Mouse (Mus musculus) layer of hippocampus, adult 9-11 months (tissue): ENCODE measurements around the gene Alkbh4.
"Not testable (repeated sequence)": the region's sequence is repeated elsewhere in the genome, so short reads cannot be mapped to it uniquely, and the experiment has no call there.

Experiments used
- DNase-seq: peaks from one replicate; pipeline ENCODE4 v3.0.0; 2022

The Alkbh4 gene

GRCm38 (mm10) chr5:136135571-136136291 lies at the start of gene Alkbh4, which contains the start of gene Lrwd1:
Gene Alkbh4, plus strand, starts transcription at chr5:136136146.
Gene Lrwd1, minus strand, starts transcription at chr5:136136074.
- peak; percentile 96 for DNase-seq

DNA sequence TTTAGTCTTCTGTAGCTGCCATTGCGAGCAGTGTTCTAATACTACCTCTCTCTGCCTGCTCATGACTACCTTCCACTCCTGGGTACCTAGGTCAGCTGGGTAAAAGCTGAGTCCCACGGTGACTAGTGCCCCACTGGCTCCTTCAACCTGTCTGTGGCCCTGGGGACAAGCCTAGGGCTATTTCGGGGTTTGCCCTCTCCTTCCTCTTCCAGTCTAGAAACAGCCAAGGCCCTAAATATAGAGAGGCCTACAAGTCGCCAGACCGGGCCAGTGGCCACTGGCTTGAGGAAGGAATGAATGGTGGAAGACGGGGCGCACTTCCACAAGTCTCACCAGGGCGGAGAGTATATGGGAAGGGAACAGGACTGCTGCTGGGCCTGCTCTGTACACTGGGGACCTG lies 49.7 kb upstream of the Alkbh4 start:
- peak; percentile 47 for DNase-seq

DNA sequence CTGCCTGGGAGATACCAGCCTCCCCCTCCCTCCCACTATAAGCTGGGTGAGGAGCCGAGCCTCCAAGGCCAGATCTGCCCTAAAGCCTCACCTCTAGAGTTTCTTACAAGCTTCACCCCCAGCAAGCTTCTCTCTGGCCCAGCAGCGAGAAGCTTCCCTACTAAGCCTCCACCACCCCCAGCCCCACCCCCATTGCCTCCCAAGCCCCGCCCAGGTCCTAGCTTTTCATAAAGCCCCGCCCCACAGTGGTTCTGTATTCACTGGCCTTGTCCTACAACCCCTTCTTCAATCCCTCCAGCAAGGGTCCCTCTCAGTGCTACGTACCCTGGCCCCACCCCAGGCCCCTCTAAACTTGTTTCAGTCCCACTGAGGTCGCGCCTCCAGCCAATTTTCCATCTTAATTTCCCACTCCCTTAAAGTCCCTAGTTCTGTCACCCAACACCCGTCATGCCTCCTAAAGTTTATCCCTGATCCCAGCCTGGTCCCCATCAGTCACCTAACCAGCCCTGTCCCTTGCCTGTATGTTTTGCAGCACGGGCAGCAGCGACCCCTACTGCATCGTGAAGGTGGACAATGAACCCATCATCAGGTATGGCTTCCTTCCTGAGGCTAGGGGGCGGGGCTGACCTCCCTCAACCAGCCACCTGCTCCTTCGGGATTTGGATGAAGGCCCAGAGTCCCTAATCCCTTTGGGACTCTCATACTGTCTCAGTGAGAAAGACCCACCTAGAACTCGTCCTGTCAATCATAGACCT lies 46.9 kb upstream of the Alkbh4 start:
- DNase-seq: no peak

DNA sequence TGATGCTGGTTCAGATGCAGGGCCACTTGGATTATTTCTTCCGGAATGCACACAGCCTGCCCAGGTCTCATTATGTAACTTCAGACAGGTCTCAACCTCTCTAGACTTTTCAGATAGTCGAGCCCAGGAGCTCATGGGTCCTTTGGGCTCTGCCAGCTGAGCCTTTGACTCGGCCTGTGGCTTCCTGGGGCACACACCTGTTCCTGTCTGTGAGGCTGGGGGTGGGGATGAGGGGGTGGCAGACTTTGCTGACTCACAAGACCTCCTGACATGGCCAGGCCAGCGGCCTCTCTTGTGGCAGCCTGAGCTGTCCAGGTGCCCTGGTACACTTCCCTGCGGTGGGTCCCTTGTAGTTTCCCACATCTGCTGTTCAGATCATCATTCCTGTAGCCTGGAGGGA lies 44.0 kb upstream of the Alkbh4 start:
- DNase-seq: no peak

DNA sequence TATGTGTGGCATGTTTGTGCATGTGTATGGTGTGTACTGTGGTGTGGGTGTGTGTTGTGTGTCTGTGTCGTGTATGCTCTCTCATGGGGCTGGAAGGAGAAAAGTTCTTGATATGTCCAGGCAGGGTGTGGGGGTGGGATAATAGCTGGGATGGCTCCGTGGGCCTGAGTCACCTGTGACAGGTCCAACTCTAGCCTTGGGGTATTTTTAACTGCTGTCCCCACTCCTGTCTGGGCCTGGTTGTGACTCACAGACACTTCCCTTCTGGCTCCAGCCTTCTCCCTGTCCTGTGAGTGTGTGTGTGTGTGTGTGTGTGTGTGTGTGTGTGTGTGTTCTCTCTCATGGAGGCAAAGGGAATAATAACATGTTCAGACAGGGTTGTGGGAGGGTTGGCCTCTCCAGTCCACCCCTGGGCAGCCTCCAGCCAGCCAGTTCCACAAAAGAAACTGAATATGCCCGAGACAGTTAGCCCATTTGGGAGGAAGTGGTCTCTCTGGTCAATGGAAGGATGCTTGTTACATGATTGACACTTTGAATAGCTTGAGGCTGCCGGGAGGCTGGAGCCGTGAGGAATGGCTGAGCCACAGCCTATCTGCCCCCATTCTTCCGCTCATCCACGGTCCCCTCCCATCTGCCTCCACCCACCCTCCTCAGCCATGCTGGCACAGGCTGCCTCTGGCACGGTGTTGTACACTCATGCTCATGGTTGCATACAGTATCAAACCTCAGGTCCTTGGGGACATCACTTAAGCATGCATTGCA lies 41.5 kb upstream of the Alkbh4 start:
- DNase-seq: no peak

- no peak for DNase-seq
Measured at GRCm38 (mm10) chr5:136095089-136095488, 40.9 kb upstream of the Alkbh4 start.

DNA sequence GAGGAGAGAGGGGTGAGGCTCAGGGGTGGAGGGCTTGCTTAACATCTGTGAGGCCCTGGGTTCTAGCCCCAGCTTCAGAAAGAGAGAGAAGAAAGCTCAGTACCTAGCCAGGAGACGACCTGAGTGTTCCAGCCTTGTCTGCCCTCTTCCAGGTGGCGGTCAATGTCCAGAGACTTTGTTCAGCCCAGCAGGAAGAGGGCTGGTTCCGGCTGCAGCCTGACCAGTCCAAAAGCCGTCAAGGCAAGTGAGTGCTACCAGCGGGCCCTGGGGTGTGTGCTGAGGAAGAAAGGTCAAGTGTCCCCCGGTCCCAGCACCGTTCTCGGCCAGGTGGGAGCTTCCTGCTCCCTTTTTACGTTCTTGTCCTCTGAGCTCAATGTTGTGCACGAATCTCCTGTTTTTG lies 37.4 kb upstream of the Alkbh4 start:
- no peak for DNase-seq

- DNase-seq: peak; percentile 59
Measured at GRCm38 (mm10) chr5:136102099-136102820, 33.7 kb upstream of the Alkbh4 start.

DNA sequence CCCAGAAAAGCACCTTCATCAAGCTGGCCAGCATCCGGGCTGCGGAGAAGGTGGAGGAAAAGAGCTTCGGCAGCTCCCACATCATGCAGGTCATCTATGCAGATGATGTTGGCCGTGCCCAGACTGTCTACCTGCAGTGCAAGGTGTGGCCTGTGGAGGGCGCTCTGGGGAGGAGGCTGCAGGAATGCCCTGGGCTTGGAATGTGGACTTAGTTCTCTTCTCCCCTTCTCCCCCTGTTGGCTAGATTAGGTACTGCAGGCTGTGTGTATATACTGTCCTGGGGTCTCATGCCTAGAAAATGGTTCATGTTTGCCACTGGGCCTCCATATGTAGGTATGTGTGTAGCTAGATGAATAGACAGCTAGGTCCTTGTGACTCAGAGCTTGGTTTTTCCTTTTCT lies 31.4 kb upstream of the Alkbh4 start:
- no peak for DNase-seq

GRCm38 (mm10) chr5:136108486-136108885 lies 27.5 kb upstream of the Alkbh4 start:
- no peak for DNase-seq

DNA sequence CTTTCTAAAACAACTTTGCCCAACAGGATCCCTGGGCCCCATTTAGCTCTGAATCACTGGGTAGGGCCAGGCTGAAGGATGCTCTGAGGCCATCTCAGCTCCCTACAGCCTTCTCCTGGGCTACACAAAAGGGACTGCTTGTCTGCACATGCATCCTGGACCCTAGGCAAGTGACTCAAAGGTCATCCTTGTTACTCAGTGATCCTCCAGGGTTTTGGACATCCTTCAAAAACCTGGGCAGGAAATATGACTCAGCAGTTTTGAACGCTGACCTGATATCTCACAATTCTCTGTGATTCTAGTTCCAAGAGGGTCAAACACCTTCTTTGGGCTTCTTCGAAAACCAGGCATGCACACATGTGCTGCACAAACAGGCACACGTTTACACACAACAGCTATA lies 26.9 kb upstream of the Alkbh4 start:
- DNase-seq: no peak

- not testable (repeated sequence) for DNase-seq
Measured at GRCm38 (mm10) chr5:136113546-136113945, 22.4 kb upstream of the Alkbh4 start.

DNA sequence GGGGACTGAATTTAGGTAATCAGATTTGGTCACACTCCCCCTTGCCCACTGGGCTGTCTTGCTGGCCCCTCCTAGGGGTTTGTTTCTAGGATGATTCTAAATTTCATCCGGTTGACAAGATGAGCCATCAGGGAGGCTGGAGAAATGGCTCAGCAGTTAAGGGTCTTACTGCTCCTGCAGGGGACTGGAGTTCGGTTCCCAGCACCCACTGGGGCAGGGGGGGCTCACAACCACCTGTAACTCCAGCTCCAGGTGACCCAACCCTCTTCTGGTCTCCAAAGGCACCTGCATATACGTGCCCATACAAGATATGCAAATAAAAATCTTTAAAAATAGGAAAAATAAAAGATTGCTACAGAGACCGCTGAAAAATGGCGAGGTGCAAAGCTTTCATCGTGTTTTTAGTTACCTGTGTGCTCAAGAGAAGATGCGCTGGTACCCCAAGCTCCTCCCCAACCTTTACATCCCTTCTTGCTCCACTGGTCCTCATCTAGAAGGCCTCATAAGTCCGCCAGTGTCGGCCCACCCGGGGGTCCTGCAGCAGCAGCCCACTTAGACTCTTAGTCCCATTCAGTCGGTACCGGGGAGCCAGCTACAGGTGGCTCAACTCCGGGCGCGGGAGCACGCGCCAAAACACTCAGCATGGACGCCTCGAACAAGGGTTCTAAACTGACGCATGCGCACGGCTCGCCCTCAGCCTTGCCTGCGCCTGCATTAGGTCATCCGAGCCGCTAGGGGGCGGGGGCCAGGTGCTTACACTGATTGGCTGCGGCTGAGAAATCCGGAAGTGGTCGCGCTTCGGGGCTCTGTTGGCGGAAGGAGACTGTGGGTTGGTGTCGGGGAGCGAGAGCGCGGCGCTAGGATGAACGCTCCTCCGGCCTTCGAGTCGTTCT lies 19.8 kb upstream of the Alkbh4 start, which contains the start of gene Polr2j:
Gene Polr2j (plus strand): TSS at position 741 of the 893 bp plus-strand sequence.
- DNase-seq: peak; percentile 95

GRCm38 (mm10) chr5:136116784-136117112 lies 19.2 kb upstream of the Alkbh4 start:
- DNase-seq: no peak

DNA sequence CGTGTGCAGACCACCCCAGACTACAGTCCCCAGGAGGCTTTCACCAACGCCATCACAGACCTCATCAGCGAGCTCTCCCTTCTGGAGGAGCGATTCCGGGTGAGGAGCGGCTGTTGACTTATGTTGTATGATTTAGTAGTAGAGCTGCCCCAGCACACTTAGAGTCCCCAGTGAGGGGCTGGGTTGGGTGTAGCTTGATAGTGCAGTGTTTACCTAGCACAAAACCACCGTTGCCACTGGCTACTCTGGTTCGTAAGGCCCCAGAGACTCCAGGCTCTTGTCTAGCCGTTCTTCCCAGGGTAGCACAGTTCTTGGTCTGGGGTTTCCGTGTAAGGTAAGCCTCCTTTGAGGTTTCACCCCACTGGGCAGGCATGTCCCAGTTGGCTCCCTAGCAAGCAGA lies 13.8 kb upstream of the Alkbh4 start:
- DNase-seq: no peak

DNA sequence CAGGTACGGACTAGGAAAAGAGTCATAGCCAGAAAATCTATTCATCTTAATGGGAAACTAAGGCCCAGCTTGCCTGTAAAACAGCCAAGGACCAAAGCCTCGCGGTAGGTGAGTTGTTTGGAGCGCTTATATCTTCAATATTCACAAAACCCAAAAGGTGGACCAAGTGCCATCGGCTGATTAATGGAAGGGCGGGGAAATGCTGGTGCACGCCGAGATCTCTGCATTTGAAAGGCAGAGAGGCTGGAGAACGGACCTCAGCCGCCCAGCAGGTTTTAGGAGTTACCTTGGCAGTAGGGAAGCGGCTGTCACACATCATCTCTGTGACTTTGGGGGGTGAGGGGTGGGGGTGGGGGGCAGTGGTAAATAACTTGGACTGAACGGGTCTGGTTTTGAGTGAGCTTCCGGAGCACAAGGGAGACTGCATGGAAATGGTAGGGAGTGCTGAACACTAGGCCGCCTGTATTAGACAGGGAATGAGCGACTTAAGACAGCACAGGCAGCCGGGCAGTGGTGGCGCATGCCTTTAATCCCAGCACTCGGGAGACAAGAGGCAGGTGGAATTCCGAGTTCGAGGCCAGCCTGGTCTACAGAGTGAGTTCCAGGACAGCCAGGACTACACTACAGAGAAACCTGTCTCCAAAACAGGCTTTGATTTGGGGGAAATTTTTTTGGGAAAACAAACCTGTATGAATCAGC lies 495 bp downstream of the Alkbh4 start:
- no peak for DNase-seq

DNA sequence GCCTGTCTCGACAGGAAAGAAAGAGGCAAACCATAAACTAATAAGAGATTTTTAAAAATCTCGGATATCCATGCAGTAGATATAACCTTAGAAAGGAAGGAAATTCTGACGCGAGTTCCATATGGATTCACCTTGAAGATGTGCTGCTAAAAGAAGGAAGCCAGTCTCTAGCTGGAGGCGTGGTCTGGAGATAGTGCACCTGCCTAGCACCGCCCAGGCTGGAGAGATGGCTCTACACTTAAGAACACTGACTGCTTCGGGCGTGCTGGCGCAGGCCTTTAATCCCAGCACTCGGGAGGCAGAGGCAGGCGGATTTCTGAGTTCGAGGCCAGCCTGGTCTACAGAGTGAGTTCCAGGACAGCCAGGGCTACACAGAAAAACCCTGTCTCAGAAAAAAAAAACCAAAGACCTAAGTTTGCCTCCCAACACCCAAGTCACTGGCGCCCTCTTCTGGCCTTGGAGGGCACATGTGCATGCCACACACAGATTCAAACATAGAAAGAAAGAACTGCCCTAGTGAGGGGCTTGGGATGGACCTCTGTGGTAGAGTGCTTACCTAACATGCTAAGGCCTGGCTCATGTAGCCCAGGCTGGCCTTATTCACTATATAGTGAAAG lies 1.8 kb downstream of the Alkbh4 start:
- DNase-seq: no peak

DNA sequence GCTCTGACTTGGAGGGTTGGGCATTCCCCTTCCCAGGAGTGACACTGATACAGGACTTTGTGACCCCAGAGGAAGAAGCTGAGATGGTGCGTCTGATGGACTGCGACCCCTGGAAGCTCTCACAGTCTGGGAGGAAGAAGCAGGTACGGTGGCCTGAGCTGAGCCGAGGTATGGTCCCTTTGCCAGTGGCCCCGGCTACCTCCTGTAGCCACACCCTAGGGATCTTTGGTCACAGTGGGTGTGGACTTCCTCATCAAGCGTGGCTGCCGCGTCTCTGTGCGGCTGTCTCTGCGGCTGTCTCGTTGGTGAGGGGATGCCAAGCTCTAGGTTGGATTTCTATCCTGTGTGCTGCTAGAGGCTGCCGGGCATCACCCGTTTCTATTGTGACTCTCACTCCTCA lies 3.4 kb downstream of the Alkbh4 start:
- DNase-seq: no peak

GRCm38 (mm10) chr5:136140057-136140482 lies 4.1 kb downstream of the Alkbh4 start:
- peak; percentile 47 for DNase-seq

- no peak for DNase-seq
Measured at GRCm38 (mm10) chr5:136142746-136143145, 6.8 kb downstream of the Alkbh4 start.
